8 mouse cellular contexts compared by ENCODE assay signal in genomic region chr5:96677498-96677897, GRCm38 (mm10).
DNase-seq lines count a peak whose midpoint lies in the region; ATAC-seq and TF ChIP-seq lines count a peak whose summit lies in the region.
"Had no signal": no experiment of that assay in that cellular context is flagged by ENCODE, and none has a peak within 500 bp of the region (broad histone marks: within the 10 kb centered on the region; RNA-seq: fewer than 3 reads in every experiment).

No protein-coding gene starts in this region.

- H3K4me2 ChIP-seq in lung, embryonic 14.5 days: no peak overlapping the region
- no peak overlapping the region for H3K4me2 ChIP-seq in midbrain, embryonic 16.5 days (ENCODE audit: low read length)
- H3K4me2 ChIP-seq: embryonic facial prominence, embryonic 15.5 days had no signal

- no peak for ATAC-seq in lung, embryonic 14.5 days (ENCODE audit: insufficient read depth)
- no peak for ATAC-seq in midbrain, embryonic 16.5 days

- intact Hi-C loops in left cerebral cortex, postnatal 36 days (cut with DNase I): loop anchor here (10.0 kb wide), 2 partner anchors 303 to 343 kb away; partner anchors contain the start of gene Fras1

- H3K27ac ChIP-seq in lung, embryonic 14.5 days (ENCODE audit: low read depth): no peak overlapping the region
- H3K27ac ChIP-seq in midbrain, embryonic 16.5 days (ENCODE audit: low read length): no peak overlapping the region
- H3K27ac ChIP-seq: embryonic facial prominence, embryonic 15.5 days had no signal

- no peaks in the 10 kb centered on the region for H3K4me1 ChIP-seq in lung, embryonic 14.5 days (ENCODE audit: insufficient read depth)
- H3K4me1 ChIP-seq in midbrain, embryonic 16.5 days (ENCODE audit: control insufficient read depth, insufficient read depth, low read length): no peaks in the 10 kb centered on the region

- TF ChIP-seq CTCF in lung, embryonic 14.5 days (IDR thresholded peaks at IDR 0.05; ENCODE audit: low read depth): peak; percentile 65

- H3K36me3 ChIP-seq in lung, embryonic 14.5 days (ENCODE audit: insufficient read depth): peaks cover 3% of the 10 kb centered on the region; the same call in 1 of the 2 replicates
- H3K36me3 ChIP-seq in midbrain, embryonic 16.5 days (ENCODE audit: control insufficient read depth, insufficient read depth, low read length): no peaks in the 10 kb centered on the region
- H3K36me3 ChIP-seq: embryonic facial prominence, embryonic 15.5 days had no signal

- H3K4me3 ChIP-seq in lung, embryonic 14.5 days (ENCODE audit: low read depth, low read length): no peak overlapping the region
- H3K4me3 ChIP-seq in midbrain, embryonic 16.5 days (ENCODE audit: low read depth, low read length): no peak overlapping the region
- H3K4me3 ChIP-seq: embryonic facial prominence, embryonic 15.5 days had no signal

- no peak overlapping the region for H3K9ac ChIP-seq in lung, embryonic 14.5 days
- H3K9ac ChIP-seq in midbrain, embryonic 16.5 days (ENCODE audit: low read depth, low read length): no peak overlapping the region
- H3K9ac ChIP-seq: embryonic facial prominence, embryonic 15.5 days had no signal

- 28% methylated on average over 2 of the region's 2 CpGs for WGBS in lung, embryonic 14.5 days
- WGBS in midbrain, embryonic 16.5 days: 21% methylated on average over 2 of the region's 2 CpGs

- peak; percentile 60 for DNase-seq in left cerebral cortex, adult 11 months (ENCODE audit: low spot score)
- no peak for DNase-seq in left cerebral cortex, postnatal 36 days (ENCODE audit: low spot score in 2 of 2)
- peak; percentile 43 for DNase-seq in R1 (ENCODE audit: low read depth, low spot score)
- DNase-seq in embryo, embryonic 10 days (ENCODE audit: low spot score): peak; percentile 78
- peak; percentile 77 for DNase-seq in kidney, adult 9 months
- peak; percentile 85 for DNase-seq in lung, embryonic 14.5 days

- H3K27me3 ChIP-seq in lung, embryonic 14.5 days (ENCODE audit: insufficient read depth, low read length): no peaks in the 10 kb centered on the region
- no peaks in the 10 kb centered on the region for H3K27me3 ChIP-seq in midbrain, embryonic 16.5 days (ENCODE audit: control insufficient read depth, insufficient read depth, low read depth, low read length)
- H3K27me3 ChIP-seq: embryonic facial prominence, embryonic 15.5 days had no signal

- H3K9me3 ChIP-seq in lung, embryonic 14.5 days (ENCODE audit: low read depth, low read length): no peaks in the 10 kb centered on the region
- no peaks in the 10 kb centered on the region for H3K9me3 ChIP-seq in midbrain, embryonic 16.5 days (replicated peaks; ENCODE audit: control insufficient read depth, low read length, poor library complexity, severe bottlenecking)
- H3K9me3 ChIP-seq: embryonic facial prominence, embryonic 15.5 days had no signal

Comparison
In these comparisons a context has a peak if more than half of its experiments do, and no peak if none do; other contexts are left out.
1. DNase-seq: peak in left cerebral cortex, adult 11 months (single experiment), R1 (single experiment), embryo, embryonic 10 days (single experiment), kidney, adult 9 months (single experiment) and lung, embryonic 14.5 days (single experiment); none in left cerebral cortex, postnatal 36 days (0 of 2).